Comparison of ENCODE assay signal across 10 mouse cellular contexts in the genomic region with DNA sequence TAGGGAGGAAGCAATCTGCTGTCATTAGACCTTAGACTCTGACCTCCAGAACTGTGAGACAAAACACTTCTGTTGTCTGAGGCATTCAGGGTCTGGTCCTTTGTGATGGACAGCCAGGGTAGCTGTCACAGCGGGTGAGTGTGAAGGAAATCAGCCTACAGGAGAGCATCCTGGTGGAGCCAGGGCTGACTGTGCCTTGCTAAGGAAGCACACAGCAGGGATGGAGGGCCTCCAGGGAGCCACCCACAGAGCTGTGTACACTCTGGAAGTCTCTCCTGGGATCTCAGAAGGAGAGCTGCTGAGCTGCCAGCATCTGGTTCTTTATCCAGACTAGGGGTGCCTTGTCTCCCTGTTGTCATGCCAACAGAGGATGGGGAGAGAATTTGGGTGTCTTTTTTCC.
DNase-seq lines count a peak whose midpoint lies in the region; ATAC-seq lines count a peak whose summit lies in the region.
"Had no signal": no experiment of that assay in that cellular context is flagged by ENCODE, and none has a peak within 500 bp of the region (broad histone marks: within the 10 kb centered on the region; RNA-seq: fewer than 3 reads in every experiment).

No protein-coding gene starts in this region.

- H3K4me3 ChIP-seq in neural tube, embryonic 11.5 days (ENCODE audit: low read depth, low read length) = no peak overlapping the region
- H3K4me3 ChIP-seq in heart, embryonic 12.5 days = no peak overlapping the region
- H3K4me3 ChIP-seq: embryonic facial prominence, embryonic 12.5 days had no signal

- no peak for ATAC-seq in neural tube, embryonic 11.5 days (ENCODE audit: insufficient read depth, low FRiP score, low TSS enrichment)
- no peak for ATAC-seq in heart, embryonic 12.5 days (ENCODE audit: insufficient number of reproducible peaks, low FRiP score)

- H3K4me2 ChIP-seq in neural tube, embryonic 11.5 days (ENCODE audit: low read depth) = no peak overlapping the region
- H3K4me2 ChIP-seq in heart, embryonic 12.5 days = no peak overlapping the region
- H3K4me2 ChIP-seq: embryonic facial prominence, embryonic 12.5 days had no signal

- no peaks in the 10 kb centered on the region for H3K9me3 ChIP-seq in neural tube, embryonic 11.5 days (ENCODE audit: control insufficient read depth, low read length)
- no peaks in the 10 kb centered on the region for H3K9me3 ChIP-seq in heart, embryonic 12.5 days (replicated peaks)
- H3K9me3 ChIP-seq: embryonic facial prominence, embryonic 12.5 days had no signal

- no peak overlapping the region for H3K9ac ChIP-seq in neural tube, embryonic 11.5 days (ENCODE audit: low read length)
- H3K9ac ChIP-seq in heart, embryonic 12.5 days = no peak overlapping the region
- H3K9ac ChIP-seq: embryonic facial prominence, embryonic 12.5 days had no signal

- H3K36me3 ChIP-seq in neural tube, embryonic 11.5 days (ENCODE audit: control insufficient read depth, insufficient read depth, low read length) = no peaks in the 10 kb centered on the region
- no peaks in the 10 kb centered on the region for H3K36me3 ChIP-seq in heart, embryonic 12.5 days
- H3K36me3 ChIP-seq: embryonic facial prominence, embryonic 12.5 days; G1E had no signal

- no peak overlapping the region for H3K27ac ChIP-seq in neural tube, embryonic 11.5 days (ENCODE audit: low read depth, low read length)
- H3K27ac ChIP-seq in heart, embryonic 12.5 days (ENCODE audit: poor library complexity, severe bottlenecking) = no peak overlapping the region
- H3K27ac ChIP-seq: embryonic facial prominence, embryonic 12.5 days had no signal

- H3K27me3 ChIP-seq in neural tube, embryonic 11.5 days (ENCODE audit: control insufficient read depth, insufficient read depth, low read length) = no peaks in the 10 kb centered on the region
- no peaks in the 10 kb centered on the region for H3K27me3 ChIP-seq in heart, embryonic 12.5 days (replicated peaks)
- H3K27me3 ChIP-seq: embryonic facial prominence, embryonic 12.5 days had no signal

- H3K4me1 ChIP-seq in neural tube, embryonic 11.5 days (ENCODE audit: control insufficient read depth, insufficient read depth, low read length) = no peaks in the 10 kb centered on the region
- H3K4me1 ChIP-seq in heart, embryonic 12.5 days (replicated peaks) = peaks cover 8% of the 10 kb centered on the region

- peak; percentile 10 for DNase-seq in neural tube, embryonic 11.5 days (ENCODE audit: low spot score)
- no peak for DNase-seq in neural tube, embryonic 10.5 days (ENCODE audit: extremely low spot score, low spot score)
- DNase-seq in frontal cortex, postnatal 36 days (ENCODE audit: low spot score in 2 of 2) = peak; percentile 66 to 83
- DNase-seq in left cerebral cortex, adult 8-10 months (ENCODE audit: low spot score in 2 of 2) = peak; percentile 34 to 87
- no peak for DNase-seq in kidney, adult 8-10 months
- no peak for DNase-seq in ovary, adult 18-20 months (ENCODE audit: low spot score)
- DNase-seq in cerebellum, postnatal 36 days = no peak

- WGBS in neural tube, embryonic 11.5 days = 11% methylated on average over 1 of the region's 1 CpGs
- WGBS in heart, embryonic 12.5 days = 6% methylated on average over 1 of the region's 1 CpGs

Comparison
In these comparisons a context has a peak if more than half of its experiments do, and no peak if none do; other contexts are left out.
1. DNase-seq: peak in neural tube, embryonic 11.5 days (single experiment), frontal cortex, postnatal 36 days (2 of 2) and left cerebral cortex, adult 8-10 months (2 of 2); none in neural tube, embryonic 10.5 days (single experiment), kidney, adult 8-10 months (0 of 2), ovary, adult 18-20 months (single experiment) and cerebellum, postnatal 36 days (0 of 2).